Mouse (Mus musculus) testis, postnatal 14 days (tissue): Measurements from ENCODE around the gene Acsm4.
"Not testable (repeated sequence)": the region's sequence is repeated elsewhere in the genome, so short reads cannot be mapped to it uniquely, and the experiment has no call there.

Experiments used
- DNase-seq: peaks from one replicate; pipeline ENCODE4 v3.0.0; 2021; ENCODE audit warnings: low spot score

Acsm4 gene

GRCm38 (mm10) chr7:119689726-119690125 lies at the start of gene Acsm4:
Acsm4 (plus strand) TSS chr7:119690026.
- no peak for DNase-seq

GRCm38 (mm10) chr7:119642307-119642706 lies 47.5 kb upstream of the Acsm4 start:
- no peak for DNase-seq

GRCm38 (mm10) chr7:119667893-119668292 lies 21.9 kb upstream of the Acsm4 start:
- no peak for DNase-seq

- DNase-seq, result no peak
These were observed 19.4 kb upstream of the Acsm4 start for GRCm38 (mm10) chr7:119670395-119670794.

GRCm38 (mm10) chr7:119670925-119671324 lies 18.9 kb upstream of the Acsm4 start:
- DNase-seq, result no peak

- DNase-seq, result peak; percentile 27
These were observed 16.4 kb upstream of the Acsm4 start for GRCm38 (mm10) chr7:119673465-119673864.

- DNase-seq, result no peak
These were observed 9.7 kb upstream of the Acsm4 start for GRCm38 (mm10) chr7:119680107-119680506.

- no peak for DNase-seq
These were observed 7.1 kb upstream of the Acsm4 start for GRCm38 (mm10) chr7:119682699-119683098.

GRCm38 (mm10) chr7:119692302-119692701 lies 2.5 kb downstream of the Acsm4 start:
- DNase-seq, result no peak

GRCm38 (mm10) chr7:119694926-119695325 lies 5.1 kb downstream of the Acsm4 start:
- no peak for DNase-seq

GRCm38 (mm10) chr7:119714111-119714510 lies 24.3 kb downstream of the Acsm4 start:
- no peak for DNase-seq

- peak; percentile 94 for DNase-seq
These were observed 30.6 kb downstream of the Acsm4 start, which contains the start of gene Thumpd1 for GRCm38 (mm10) chr7:119720253-119720946. Thumpd1 (minus strand) TSS chr7:119720798.

- no peak for DNase-seq
These were observed 31.1 kb downstream of the Acsm4 start for GRCm38 (mm10) chr7:119720947-119721310.

GRCm38 (mm10) chr7:119727621-119728020 lies 37.8 kb downstream of the Acsm4 start:
- DNase-seq, result no peak

GRCm38 (mm10) chr7:119731262-119731661 lies 41.4 kb downstream of the Acsm4 start:
- not testable (repeated sequence) for DNase-seq

GRCm38 (mm10) chr7:119738877-119739276 lies 49.1 kb downstream of the Acsm4 start:
- DNase-seq, result no peak

- not testable (repeated sequence) for DNase-seq
These were observed 50.1 kb downstream of the Acsm4 start for GRCm38 (mm10) chr7:119739798-119740468.

- no peak for DNase-seq
These were observed 54.5 kb downstream of the Acsm4 start for GRCm38 (mm10) chr7:119744321-119744720.

- no peak for DNase-seq
These were observed 56.0 kb downstream of the Acsm4 start for GRCm38 (mm10) chr7:119745869-119746268.

GRCm38 (mm10) chr7:119748761-119749160 lies 58.9 kb downstream of the Acsm4 start:
- no peak for DNase-seq

- DNase-seq, result no peak
These were observed 60.1 kb downstream of the Acsm4 start for GRCm38 (mm10) chr7:119749942-119750341.

- no peak for DNase-seq
These were observed 63.9 kb downstream of the Acsm4 start for GRCm38 (mm10) chr7:119753696-119754095.

GRCm38 (mm10) chr7:119760527-119760951 lies 70.7 kb downstream of the Acsm4 start, which contains the start of gene Acsm3:
Acsm3 (plus strand) TSS chr7:119760923.
- no peak for DNase-seq
